Mouse (Mus musculus): ENCODE measurements around the gene Dpep1.
"Not testable (repeated sequence)": the region's sequence is repeated elsewhere in the genome, so short reads cannot be mapped to it uniquely, and the experiment has no call there.

Dpep1 gene

DNA sequence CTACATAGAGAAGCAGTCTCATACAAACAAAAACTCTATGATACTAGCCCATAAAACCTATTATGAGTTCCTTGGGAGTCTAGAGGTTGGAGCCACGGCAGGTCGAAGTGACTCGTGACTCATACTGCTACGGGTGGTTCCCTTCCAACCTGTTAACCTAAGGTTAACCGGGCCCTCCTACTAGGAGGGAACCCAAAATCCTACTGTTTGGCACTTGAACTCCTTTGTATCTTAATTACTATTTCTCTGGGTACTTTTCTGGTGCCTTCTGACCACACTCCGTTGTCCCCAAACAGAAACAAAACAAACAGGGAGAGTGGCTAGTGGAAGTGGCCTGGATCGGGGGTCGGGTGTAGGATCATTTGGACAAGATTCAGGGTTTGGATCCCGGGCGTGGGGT, 25.8 kb downstream of the Dpep1 start:
- DNase-seq (ENCODE audit: low read depth, low spot score): no peak

DNA sequence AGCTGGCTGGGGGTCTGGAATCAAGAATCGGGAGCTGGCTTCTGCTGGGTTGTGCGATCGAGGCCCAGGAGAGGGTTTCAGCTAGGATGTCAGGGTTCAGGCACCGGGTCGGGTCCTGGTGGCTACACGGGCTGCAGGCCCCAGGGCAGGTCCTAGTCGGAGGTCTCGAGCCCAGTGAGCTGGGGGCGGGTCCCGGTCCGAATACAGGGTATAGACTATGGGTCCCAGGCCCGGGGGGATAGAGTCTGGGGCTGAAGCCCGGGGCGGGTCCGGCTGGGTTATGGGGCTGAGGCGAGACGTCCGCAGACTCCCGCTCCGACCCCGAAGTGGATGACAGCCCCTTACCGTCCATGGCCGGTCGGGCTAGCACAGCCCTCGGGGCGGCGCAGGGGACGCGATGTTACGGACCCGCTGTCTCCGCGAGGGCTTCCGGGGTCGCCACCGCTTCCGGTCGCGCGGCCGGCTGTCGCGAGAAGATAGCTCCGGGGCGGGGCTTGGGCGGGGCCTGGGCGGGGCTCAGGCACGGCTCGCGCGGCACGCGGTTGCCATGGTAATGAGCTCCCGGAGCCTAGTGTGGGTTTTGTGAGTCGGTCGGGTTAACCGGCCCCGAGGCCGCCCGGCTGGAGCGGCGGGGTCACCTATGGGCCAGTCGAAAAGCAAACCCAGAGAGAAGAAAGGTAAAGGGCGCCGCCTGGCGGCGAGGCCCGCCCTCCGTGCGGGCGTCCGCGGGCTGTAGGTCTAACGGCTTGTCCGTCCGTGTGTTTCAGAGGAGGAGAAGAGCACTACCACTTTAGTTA, 26.5 kb downstream of the Dpep1 start, which contains the start of the genes Chmp1a and Spata33:
Chmp1a (minus strand) TSS at position 443 of the 797 bp plus-strand sequence.
Spata33 (plus strand) TSS at position 512 of the 797 bp plus-strand sequence.
- DNase-seq (ENCODE audit: low read depth, low spot score): no peak

DNA sequence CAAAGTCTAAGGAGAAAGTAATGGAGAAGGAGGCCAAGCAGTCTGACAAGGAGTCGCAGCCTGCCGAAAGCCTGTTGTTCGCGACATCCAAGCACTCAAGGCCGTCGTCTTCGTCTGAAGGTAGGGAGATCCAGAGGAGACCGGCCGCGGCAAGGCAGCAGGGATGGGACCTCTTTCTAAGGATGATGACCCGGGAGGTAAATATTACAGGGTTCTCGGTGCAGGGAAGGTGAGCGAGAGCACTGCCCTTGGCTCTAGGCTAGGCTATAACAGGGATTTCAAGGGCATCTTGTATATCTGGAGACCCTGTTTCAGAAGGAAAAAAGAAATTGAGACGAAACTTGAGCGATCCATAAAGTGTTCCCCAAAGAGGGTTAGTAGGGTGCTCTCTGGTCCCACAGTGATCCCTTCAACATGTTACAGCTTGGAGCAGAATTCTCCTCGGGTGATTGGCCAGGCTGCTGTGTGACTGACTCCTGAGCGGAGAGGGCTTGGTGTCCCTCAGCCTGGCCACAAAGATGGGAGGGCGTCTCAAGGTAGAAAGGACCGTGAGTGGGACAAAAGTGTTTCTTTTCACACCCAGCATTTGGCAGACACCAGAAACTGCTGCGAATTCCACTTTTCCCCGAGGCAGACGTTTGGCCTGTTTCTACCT, 27.2 kb downstream of the Dpep1 start:
- no peak for DNase-seq (ENCODE audit: low read depth, low spot score)

DNA sequence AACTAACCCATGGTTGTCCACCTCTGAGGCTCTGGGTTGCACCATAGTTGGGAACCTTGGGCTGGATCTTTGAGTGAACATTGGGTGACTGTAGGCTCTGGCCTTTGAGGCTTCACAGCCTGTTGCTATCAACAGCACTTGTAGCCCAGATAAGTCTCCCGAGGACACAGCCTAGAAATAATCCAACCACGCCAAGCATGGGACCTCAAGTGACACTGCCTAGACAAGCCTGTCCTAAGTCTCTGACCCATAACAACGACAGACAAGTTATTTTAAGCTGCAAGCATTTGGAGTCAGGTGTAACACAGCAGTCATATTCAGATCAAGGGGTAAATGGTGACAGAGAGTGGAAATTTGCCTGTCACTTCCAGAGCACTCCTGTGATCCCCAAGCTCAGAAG, 29.4 kb downstream of the Dpep1 start:
- no peak for DNase-seq (ENCODE audit: low read depth, low spot score)

DNA sequence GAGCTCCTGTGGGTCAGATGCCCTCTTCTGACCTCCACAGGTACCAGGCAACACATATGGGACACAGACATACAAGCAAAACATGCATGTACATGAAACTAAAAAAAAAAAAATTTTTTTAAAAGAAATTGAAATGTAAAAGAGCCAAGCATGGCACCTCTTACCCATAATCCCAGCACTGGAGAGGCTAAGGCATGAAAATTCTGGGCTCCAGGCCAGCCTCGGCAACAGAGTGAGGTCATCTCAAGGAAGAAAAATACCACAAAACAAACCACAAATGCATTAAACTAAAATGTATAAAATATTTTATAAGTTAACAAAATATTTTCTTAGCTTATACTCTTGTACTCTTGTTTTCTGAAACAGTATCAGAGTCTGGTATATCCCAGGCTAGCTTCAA, 34.9 kb downstream of the Dpep1 start:
- DNase-seq (ENCODE audit: low read depth, low spot score): no peak

DNA sequence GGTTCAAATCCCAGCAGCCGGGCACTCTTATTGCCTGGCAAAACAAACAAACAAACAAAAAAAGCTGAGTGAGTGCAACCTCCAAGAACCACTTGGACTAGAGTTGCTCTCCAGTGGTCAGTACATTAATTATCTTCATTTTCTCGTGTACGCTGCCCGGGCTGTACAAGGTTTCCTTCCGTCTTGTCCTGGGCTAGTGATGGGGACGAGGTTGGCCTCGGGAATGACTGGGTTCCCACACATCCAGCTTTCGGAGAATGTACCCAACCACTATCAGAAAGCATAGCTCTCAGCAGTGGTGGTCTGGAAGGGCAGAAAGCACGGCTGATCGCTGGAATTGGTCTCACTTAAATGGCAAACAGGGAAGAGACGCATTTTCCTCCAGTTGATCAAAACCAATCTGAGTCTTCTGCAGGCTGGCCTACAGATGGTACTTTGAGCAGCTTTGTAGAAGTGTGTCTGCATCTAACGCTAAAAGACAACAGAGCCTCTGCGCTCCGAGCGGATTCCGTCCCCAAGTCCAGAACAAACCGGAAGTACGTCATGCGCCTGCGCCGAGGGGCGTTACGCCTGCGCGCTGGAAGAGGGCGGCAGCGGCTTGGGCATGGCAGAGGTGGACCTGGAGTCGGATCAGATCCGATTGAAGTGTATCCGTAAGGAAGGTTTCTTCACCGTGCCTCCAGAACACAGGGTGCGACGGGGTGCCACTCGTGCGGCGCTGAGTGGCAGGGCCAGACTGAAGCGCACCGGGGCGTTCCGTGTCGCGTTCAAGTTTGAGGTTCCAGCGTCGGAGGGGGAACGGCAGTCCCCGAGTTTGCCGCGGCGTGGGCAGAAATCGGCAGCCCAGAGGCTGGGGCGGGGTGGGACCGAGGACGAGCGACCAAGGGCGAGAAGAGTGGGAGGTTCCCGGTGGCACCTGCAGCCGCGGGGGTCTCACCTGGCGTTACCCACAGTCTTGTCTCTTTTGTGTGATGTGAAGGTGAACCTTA, 38.5 kb downstream of the Dpep1 start, which contains the start of gene Cdk10:
Cdk10 (plus strand) TSS at position 565 of the 989 bp plus-strand sequence.
- peak; percentile 90 for DNase-seq (ENCODE audit: low read depth, low spot score)

DNA sequence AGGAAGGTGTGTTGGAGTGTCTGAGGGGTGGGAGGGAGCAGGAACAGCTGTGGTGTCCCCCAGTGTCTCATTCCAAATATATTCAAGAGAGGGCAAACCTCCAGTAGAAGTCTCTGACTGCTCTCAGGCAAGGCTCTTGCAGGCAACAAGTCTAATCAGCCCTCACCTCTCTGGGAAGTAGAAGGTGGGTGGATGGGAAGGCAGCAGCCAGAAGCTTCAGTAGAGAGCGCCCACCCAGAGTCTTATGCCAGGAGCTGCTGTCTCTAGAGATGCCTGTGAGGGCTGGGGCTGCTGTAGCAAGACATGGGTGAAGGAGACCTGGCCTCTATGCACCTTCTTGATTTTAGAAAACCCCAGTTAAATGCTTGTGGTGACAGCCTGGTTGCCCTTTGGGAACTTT, 42.4 kb downstream of the Dpep1 start:
- no peak for DNase-seq (ENCODE audit: low read depth, low spot score)

DNA sequence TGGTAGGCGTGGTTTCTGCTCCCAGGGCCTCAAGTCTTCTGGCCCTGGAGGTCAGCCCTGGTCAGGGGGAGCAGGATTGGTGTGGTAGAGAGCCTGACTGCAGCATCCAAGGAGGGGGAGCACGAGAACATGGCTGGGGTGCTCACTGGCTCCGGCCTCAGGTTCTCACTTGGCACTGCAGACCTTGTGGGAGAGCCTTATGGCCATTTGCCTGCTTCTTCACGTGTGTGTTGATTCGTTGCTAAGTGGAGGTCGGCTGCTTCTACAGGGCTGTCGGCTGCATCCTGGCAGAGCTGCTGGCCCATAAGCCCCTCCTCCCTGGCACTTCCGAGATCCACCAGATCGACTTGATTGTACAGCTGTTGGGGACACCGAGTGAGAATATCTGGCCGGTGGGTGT, 44.3 kb downstream of the Dpep1 start:
- DNase-seq (ENCODE audit: low read depth, low spot score): not testable (repeated sequence)

DNA sequence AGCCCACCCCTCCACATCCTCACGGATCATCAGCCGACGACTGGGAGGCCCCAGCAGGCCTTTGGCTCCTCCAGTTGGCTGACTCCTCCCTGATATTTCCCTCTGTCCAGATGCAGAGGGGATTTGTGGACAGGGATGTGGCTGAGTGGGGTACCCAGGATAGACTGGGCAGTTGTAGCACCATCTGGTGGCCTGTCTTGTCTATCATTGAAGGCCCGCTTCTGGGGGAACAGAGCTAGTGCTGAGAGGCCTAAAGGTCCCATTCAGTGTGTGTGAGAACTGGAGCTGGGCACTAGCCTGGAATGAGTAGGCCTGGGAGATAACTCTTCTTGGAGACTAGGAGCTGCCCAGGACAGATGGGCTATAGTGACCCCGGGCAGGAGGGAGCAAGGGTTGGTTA, 45.7 kb downstream of the Dpep1 start:
- DNase-seq (ENCODE audit: low read depth, low spot score): no peak

DNA sequence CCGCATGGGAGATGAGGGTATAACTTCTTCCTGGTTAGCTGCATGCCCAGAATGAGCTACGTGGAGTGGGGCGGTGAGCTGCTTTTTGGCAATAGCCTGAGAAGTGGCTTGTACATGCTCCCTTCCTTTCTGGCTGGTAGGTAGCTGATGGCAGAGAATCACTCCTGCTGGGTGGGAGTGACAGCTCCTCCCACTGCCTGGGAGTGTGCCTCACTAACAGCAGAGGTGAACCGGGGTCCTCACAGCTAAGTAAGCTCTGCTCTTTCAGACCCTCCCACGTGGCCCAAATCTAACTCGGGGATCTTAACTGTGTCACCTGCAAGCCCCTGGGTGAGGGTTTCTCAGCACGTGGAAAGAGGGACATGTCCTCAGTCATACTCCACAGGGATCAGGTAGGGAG, 46.5 kb downstream of the Dpep1 start:
- no peak for DNase-seq (ENCODE audit: low read depth, low spot score)

DNA sequence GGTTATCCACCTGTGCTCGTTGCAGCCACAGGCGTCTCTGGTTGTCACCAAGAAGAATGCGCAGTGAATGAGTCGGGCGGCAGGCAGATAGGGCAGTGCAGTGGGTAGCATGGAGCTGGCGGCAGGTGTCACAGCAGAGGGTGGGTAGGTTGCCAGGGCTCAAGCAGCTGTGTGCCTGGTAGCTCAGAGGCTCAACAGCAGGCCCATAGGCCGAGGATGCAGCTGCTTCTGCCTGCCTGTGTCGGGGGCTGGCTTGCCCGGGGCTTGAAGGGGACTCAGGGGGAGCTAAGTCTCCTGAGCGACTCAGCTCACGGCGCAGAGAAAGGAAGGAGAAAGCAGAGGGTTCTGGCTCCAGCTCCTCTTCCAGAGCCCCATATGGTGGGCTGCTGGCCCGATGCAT, 47.3 kb downstream of the Dpep1 start:
- DNase-seq (ENCODE audit: low read depth, low spot score): no peak

DNA sequence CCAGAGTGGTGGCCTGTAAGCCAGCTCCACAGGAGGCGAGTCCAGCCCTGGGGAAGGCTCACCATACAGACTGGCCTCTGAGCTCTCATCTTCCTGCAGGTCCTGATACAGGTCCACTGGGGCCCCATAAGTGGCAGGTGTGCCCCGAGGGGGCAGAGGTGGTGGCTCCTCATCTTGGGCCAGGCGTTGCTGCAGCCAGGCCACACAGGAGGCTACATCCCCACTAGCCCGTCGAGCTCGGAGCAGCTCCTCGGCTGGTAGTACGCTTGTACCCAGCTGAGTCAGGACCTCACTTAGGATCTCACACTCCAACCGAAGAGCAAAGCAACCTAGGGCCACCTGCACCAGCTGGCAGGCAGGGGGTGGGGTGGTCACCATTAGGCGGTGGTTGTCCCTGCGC, 47.7 kb downstream of the Dpep1 start:
- DNase-seq (ENCODE audit: low read depth, low spot score): no peak

DNA sequence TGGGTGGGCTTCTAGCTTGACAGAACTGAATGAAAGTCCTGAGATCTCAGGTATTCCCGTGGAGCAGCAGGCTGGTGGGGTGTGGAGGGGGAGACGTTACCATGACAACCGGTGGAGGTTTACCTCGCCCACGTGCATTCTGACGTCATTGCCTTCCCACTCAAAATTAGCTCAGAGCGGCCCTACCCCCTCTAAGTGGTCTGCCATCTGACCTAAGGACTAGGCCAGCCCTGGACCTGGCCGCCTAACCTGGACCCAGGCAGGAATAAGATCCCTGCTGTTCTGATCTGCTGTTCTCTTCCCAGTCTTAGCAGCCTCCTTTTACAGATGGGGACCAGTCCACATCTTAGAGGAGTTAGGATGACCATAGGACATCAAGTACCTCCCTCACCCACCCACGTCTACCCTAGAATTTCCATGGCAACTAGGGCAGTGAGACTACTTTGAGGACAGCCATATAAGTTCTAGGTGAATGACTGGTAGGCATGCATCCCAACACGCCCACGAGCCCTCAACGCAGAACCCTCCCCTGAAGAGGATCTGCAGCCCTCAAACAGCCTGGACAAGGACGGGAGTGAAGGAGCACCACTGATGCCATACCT, 49.0 kb downstream of the Dpep1 start:
- peak; percentile 89 for DNase-seq (ENCODE audit: low read depth, low spot score)

DNA sequence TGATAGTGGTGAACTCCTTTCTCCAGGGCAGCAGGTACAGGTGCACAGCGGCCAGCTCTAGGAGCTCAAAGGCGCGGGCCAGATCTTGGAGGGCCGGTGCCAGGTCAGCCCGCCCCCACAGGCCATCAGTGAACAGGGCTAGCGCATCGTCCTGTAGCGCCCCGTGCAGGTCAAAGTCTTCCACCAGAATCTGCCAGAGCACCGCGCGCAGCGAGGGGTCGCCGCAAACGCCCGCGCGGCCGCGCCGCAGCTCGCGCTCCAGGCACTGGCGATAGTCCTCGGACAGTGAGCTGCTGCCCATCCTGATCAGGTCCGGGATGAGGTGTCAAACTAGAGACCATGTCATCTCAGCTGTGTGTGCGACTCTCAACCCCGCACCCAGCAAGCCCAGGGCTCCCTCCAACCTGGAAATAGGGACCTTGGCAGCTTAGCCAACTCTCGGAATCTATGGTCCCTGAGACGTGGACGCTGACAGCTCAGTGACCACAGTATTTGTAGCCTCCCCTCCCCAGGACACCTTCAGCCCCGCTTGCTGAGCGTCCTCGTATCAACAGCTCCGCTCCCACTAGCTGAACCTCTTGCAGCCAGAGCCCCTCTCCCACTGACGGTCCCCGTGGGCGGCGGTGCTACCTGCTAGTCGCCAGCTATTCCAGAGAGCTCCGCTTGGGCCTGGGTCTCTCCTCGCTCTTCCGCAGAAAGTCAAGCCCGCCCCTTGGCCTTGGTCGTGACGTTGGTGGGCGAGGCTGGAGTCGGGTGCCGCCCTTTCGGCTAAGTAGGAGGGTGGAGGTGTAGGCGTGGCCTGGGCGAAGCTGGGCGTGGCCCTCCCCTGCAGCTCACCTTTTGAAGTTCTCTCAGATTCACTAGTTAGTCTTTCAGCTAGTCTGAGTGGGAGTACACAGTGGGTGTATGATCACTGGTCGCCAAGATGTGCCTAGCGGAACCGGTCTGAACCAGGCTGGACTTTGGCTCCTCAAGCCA, 49.8 kb downstream of the Dpep1 start, which contains the start of gene Spata2l:
Spata2l (minus strand) TSS at position 714 of the 978 bp plus-strand sequence.
- peak; percentile 85 for DNase-seq (ENCODE audit: low read depth, low spot score)

DNA sequence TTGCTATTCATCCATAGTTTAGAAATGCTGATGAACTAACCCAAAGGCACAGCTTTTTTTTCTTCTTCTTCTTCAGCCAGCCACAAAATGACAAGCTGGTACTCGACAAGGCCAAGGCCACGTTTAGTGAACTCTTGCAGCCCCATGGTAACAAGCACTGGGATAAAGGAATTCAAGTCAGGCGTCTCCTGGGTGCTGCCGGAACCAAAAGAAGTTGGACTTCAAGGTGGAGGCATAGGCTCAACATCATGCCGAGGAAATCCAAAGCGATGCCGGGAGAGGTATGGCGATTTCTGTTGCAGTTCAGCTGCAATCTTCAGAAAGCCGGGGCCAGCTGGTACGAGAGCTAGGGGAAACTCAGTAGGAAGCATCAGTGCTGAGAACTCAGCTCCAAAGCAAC, 53.4 kb downstream of the Dpep1 start:
- no peak for DNase-seq (ENCODE audit: low read depth, low spot score)

DNA sequence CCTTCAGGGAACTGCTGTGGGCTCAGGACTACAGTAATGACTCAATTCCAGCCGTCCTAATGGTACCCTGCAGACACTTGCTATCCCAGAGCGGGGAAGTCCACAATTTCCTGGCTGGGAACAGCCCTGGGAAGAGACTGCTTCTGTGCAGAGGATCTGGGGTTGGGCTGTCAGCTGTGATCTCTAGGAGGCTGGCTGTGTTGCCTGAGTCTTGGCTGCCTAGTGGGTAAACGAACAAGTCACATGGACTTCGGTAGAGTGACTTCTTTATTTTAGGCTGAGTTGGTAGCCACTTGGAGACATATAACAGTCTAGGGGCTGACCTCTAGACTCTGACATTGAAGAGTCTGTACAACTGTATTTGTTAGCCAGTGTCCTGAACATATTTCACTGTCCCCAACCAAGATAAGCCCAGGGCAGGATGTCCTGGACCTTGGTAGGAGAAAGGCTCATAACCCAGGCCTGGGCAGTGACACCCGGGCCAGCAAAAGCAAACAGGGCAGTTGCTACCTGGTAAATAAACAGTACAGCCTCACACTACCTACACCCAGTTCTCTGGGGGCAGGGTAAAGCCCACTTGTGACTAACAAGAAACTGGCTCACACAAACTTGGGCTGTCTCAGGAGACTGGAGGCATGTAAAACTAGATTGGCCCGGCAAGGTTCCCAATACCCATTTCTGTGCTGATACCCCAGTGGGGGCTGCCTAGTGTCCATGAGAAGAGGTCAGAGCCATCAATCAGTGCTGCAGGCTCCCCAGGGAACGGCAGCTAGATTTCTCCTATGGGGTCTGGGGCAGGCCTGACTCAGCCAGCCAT, 56.3 kb downstream of the Dpep1 start:
- no peak for DNase-seq (ENCODE audit: low read depth, low spot score)

DNA sequence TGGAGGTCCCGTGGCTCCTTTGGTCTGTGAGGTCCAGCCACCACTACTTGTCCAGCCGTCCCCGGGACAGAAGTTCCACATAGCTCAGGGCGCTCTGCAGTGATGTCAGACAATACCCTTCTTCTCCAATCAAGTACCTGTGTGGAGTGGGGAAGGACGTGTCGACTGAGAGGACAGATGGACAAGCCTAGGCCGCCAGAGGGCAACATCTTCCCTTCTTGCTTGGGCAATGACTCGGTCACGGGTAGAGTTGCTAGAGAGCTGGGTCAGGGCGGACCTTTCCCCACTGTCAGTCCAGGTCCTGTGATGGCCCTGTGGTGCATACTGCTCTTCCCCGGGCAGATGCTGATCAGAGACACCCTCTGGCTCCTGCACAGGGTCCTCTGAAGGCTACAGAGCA, 57.0 kb downstream of the Dpep1 start:
- no peak for DNase-seq (ENCODE audit: low read depth, low spot score)

DNA sequence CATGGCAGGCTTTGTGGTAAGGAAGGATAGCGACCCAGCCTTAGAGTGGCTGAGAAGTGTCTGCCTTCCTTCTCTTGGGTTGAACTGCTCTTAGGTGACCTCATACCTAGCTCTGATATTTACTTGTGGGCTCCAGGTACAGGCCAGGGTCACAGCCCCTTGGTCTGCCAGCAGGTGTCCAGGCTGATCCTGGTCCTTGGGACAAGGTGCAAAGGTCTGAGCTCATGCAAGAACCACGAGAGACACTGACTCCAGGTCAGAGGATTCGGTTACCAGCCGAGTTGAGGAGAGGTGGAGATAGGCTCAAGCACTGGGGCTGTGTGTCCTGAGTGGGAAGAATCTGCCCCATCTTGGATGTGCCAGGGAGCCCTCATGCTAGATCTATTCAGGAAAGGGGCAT, 58.3 kb downstream of the Dpep1 start:
- no peak for DNase-seq (ENCODE audit: low read depth, low spot score)

DNA sequence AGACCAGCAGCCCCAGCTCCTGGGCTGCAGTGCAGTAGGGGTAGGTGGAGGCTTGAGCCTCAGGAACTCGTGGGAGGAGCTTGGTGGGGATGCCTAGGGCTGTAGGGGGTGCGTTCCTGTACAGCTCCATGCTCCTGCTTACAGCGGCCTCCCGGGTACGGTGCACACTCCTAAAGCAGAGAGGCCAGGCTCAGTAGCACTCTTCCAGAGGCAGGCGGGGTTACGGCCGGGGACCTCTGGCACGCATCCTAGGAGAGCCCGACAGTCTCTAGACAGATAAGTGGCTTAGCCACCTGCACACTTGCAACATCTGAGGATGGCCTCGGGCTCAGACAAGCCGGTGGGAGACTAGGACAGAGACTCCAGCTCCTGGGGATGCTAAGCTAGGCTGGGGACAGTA, 59.5 kb downstream of the Dpep1 start:
- no peak for DNase-seq (ENCODE audit: low read depth, low spot score)
